Mouse (Mus musculus): Measurements from ENCODE around the gene Frmpd1. TPM values are rescaled to one million over a fixed set of nuclear protein-coding genes. Genes with fewer than 3 reads are reported as not detected.
A peak's percentile ranks its signal among the peaks of the same experiment; 100 is the strongest.

Frmpd1 gene
- polyA plus RNA-seq, 1 experiment: 8.9 TPM

DNA sequence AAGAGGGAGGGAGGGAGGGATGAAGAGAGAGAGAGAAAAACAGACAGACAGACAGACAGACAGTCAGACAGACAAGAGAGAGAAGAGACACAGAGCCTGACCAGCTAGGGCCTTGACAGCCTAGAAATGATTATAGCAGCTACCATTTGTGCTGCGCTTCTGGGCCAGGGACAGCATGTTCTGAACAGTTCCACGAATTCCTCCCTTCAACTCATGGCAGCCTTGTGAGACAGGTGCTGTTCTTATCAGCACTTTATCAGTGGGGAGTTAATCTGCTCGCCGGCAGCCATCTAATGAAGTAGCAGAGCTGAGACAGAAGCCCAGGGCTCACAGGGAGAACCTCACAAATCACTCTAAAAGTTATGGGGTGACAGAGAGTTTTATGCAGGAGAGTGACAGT, 22.8 kb downstream of the Frmpd1 start:
- no peak for DNase-seq
- no peak overlapping the region for H3K4me3 ChIP-seq (replicated peaks; ENCODE audit: insufficient read depth, low read depth, low read length)
- 74% methylated on average over 4 of the region's 4 CpGs for WGBS
- H3K4me1 ChIP-seq (ENCODE audit: control insufficient read depth, insufficient read depth, low read length): no peaks in the 10 kb centered on the region; the same call in 1 of the 2 replicates
- no peaks in the 10 kb centered on the region; the same call in 1 of the 2 replicates for H3K27me3 ChIP-seq (ENCODE audit: control insufficient read depth, insufficient read depth, low read length)
- H3K27ac ChIP-seq (ENCODE audit: insufficient read depth, low read length): no peak overlapping the region
- no peak for TF ChIP-seq CTCF (IDR thresholded peaks at IDR 0.05; ENCODE audit: borderline replicate concordance, insufficient read depth, low read depth, low read length)
- TF ChIP-seq POLR2A (IDR thresholded peaks at IDR 0.05; ENCODE audit: borderline replicate concordance, insufficient read depth, low read length): no peak

DNA sequence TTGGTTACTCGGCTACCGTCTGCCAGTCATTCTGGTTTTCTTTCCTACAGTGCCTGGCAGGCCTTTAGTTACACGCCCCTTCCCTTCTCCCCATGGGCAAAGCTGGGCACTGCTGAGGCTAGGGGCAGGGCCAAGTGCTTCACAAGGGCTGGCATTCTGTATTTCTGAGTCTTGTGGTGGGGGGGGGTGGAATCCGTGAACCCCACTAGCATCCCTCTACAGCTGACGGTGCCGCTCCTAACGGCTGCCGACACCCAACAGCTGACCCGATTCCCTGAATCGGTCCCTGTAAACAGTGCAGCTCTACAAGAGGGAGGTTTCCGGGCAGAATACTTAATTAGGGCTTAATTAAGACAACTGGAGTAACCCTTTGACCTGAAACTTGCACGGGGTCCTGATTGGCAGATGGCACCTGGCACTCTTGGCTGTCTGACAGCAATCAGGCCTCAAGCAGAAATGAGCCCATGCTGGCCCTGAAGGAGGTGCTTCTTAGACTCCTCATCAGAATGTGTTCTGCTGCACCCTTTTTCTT, 24.2 kb downstream of the Frmpd1 start:
- no peaks in the 10 kb centered on the region; the same call in 1 of the 2 replicates for H3K4me1 ChIP-seq (ENCODE audit: control insufficient read depth, insufficient read depth, low read length)
- H3K4me3 ChIP-seq (replicated peaks; ENCODE audit: insufficient read depth, low read depth, low read length): no peak overlapping the region
- H3K27me3 ChIP-seq (ENCODE audit: control insufficient read depth, insufficient read depth, low read length): no peaks in the 10 kb centered on the region; the same call in 1 of the 2 replicates
- peak; percentile 12 to 25 for DNase-seq
- WGBS: 13% methylated on average over 12 of the region's 12 CpGs
- no peak overlapping the region for H3K27ac ChIP-seq (ENCODE audit: insufficient read depth, low read length)
- no peak for TF ChIP-seq POLR2A (IDR thresholded peaks at IDR 0.05; ENCODE audit: borderline replicate concordance, insufficient read depth, low read length)
- TF ChIP-seq CTCF (IDR thresholded peaks at IDR 0.05; ENCODE audit: borderline replicate concordance, insufficient read depth, low read depth, low read length): no peak

DNA sequence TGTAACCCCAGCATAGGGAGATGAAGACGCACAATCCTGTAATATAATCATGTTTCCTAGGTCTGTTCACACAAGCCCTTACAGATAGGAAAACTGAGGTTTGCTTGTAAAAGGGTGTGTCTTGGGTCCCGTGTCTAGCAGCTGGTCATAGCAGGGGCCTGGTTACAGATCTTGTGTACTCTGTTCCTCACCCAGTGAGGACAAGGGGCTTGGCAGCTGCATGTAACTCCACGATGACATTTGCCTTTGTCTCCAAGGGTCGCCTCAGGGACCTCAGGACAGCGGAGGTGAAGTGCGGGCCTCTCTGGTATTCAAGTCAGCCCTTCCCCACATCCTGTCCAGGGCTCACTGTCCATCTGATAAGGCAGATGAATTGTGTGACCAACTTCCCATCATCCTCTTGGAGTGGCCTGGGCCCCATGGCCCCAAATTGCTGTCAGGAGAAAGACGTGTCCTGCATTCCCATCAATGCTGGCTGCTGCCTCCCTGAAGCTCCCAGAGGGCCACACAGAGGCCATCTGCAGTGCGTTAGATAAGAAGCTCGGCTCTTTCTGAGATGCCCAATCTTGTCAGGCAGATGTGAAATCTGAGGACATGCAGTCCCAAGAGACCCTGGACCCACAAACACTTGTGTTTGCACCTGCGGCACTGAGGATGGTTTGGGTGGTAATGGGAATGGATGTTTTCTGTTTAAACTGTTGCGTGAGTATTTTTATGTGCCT, 27.8 kb downstream of the Frmpd1 start:
- H3K4me1 ChIP-seq (ENCODE audit: control insufficient read depth, insufficient read depth, low read length): no peaks in the 10 kb centered on the region; the same call in 1 of the 2 replicates
- no peak overlapping the region for H3K27ac ChIP-seq (ENCODE audit: insufficient read depth, low read length)
- H3K4me3 ChIP-seq (replicated peaks; ENCODE audit: insufficient read depth, low read depth, low read length): no peak overlapping the region
- DNase-seq: no peak
- no peaks in the 10 kb centered on the region; the same call in 1 of the 2 replicates for H3K27me3 ChIP-seq (ENCODE audit: control insufficient read depth, insufficient read depth, low read length)
- whole genome bisulfite sequencing: 71% methylated on average over 11 of the region's 11 CpGs
- no peak for TF ChIP-seq CTCF (IDR thresholded peaks at IDR 0.05; ENCODE audit: borderline replicate concordance, insufficient read depth, low read depth, low read length)
- no peak for TF ChIP-seq POLR2A (IDR thresholded peaks at IDR 0.05; ENCODE audit: borderline replicate concordance, insufficient read depth, low read length)

DNA sequence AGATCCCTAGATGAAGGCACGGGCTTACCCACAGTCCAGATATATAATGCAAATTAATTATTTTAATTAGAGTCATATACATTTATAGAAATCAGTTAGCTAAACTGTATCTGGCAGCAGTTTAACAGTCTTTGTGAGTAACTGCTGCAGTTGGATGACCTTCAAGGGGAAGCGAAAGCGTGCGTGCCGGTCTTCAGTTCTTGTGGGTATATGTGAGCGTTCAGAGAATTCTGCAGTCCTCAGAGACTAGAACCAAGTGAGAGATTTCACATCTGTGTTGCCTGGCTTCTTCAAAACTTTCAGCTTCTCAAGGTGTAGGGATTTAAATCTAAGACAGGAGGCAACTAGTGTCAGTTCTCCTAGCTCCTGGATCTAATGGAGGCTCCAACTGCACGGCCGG, 35.3 kb downstream of the Frmpd1 start:
- Histone ChIP-seq H3K27me3 (ENCODE audit: control insufficient read depth, insufficient read depth, low read length) (no peaks in the 10 kb centered on the region), H3K4me1 (ENCODE audit: control insufficient read depth, insufficient read depth, low read length) (no peaks in the 10 kb centered on the region), H3K4me3 (replicated peaks; ENCODE audit: insufficient read depth, low read depth, low read length) (no peak overlapping the region), H3K27ac (ENCODE audit: insufficient read depth, low read length) (no peak overlapping the region)
- 88% methylated on average over 8 of the region's 8 CpGs for WGBS
- TF ChIP-seq POLR2A (IDR thresholded peaks at IDR 0.05; ENCODE audit: borderline replicate concordance, insufficient read depth, low read length) (no peak), CTCF (IDR thresholded peaks at IDR 0.05; ENCODE audit: borderline replicate concordance, insufficient read depth, low read depth, low read length) (no peak)
- DNase-seq: no peak

DNA sequence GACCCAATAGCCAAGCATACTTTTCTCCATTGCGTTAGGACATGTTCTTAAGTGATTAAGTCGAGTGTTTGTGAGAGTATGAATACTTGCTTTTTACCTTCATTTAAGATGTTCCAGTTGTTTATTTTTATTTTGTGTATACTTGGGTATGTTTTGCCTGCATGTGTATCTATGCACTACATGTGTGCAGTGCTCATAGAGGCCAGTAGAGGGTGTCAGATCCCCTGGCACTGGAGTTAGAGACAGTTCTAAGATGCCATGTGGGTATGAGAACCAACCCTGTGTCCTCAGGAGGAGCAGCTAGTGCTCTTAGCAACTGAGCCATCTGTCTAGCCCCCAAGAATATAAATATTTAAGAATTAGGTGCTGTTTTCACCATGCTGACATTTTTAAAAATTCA, 37.7 kb downstream of the Frmpd1 start:
- no peak for TF ChIP-seq CTCF (IDR thresholded peaks at IDR 0.05; ENCODE audit: borderline replicate concordance, insufficient read depth, low read depth, low read length)
- no peak for TF ChIP-seq POLR2A (IDR thresholded peaks at IDR 0.05; ENCODE audit: borderline replicate concordance, insufficient read depth, low read length)
- Histone ChIP-seq H3K27me3 (ENCODE audit: control insufficient read depth, insufficient read depth, low read length) (no peaks in the 10 kb centered on the region), H3K4me1 (ENCODE audit: control insufficient read depth, insufficient read depth, low read length) (no peaks in the 10 kb centered on the region), H3K4me3 (replicated peaks; ENCODE audit: insufficient read depth, low read depth, low read length) (no peak overlapping the region), H3K27ac (ENCODE audit: insufficient read depth, low read length) (no peak overlapping the region)
- DNase-seq: no peak
- WGBS: 95% methylated on average over 2 of the region's 2 CpGs

DNA sequence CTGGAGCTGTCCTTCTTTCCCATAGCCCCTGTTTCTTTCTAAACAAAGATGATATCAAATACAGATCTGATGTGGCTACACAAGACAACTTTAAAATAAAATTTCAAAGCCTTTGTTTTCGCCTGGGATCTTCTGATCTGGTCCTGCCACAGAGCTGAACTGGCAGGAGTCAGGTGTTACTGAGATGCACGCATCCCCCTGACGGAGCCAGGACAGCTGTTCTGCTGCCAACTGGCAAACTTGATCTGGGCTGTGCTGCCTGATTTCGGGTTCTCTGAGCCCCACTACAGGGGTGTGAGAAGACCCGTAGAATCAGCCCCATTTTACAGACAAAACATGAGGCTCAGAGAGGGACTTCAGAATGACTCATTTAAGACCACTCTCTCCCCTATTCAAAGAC, 45.6 kb downstream of the Frmpd1 start:
- 41% methylated on average over 5 of the region's 5 CpGs for WGBS
- DNase-seq: no peak
- Histone ChIP-seq H3K27ac (ENCODE audit: insufficient read depth, low read length) (no peak overlapping the region), H3K4me3 (replicated peaks; ENCODE audit: insufficient read depth, low read depth, low read length) (no peak overlapping the region), H3K27me3 (ENCODE audit: control insufficient read depth, insufficient read depth, low read length) (no peaks in the 10 kb centered on the region), H3K4me1 (ENCODE audit: control insufficient read depth, insufficient read depth, low read length) (no peaks in the 10 kb centered on the region)
- TF ChIP-seq POLR2A (IDR thresholded peaks at IDR 0.05; ENCODE audit: borderline replicate concordance, insufficient read depth, low read length): no peak
- TF ChIP-seq CTCF (IDR thresholded peaks at IDR 0.05; ENCODE audit: borderline replicate concordance, insufficient read depth, low read depth, low read length): no peak

DNA sequence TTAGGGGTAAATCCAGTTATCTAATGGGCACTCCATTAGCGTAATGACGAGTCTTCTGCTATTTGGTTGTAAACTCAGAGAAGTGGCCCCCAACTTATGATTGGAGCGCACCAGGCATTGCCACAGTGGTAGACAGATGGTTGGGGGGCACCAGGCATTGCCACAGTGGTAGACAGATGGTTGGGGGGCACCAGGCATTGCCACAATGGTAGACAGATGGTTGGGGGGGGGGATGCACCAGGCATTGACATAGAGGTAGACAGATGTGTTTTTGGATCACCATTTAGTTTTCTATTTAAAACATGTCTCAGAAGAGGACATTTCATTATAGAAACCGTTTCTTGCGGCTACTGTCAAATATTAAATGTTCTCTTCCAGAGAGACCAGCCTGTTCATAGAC, 53.6 kb downstream of the Frmpd1 start:
- no peaks in the 10 kb centered on the region for H3K4me1 ChIP-seq (ENCODE audit: control insufficient read depth, insufficient read depth, low read length)
- no peak overlapping the region for H3K27ac ChIP-seq (ENCODE audit: insufficient read depth, low read length)
- no peaks in the 10 kb centered on the region for H3K27me3 ChIP-seq (ENCODE audit: control insufficient read depth, insufficient read depth, low read length)
- H3K4me3 ChIP-seq (replicated peaks; ENCODE audit: insufficient read depth, low read depth, low read length): no peak overlapping the region
- TF ChIP-seq POLR2A (IDR thresholded peaks at IDR 0.05; ENCODE audit: borderline replicate concordance, insufficient read depth, low read length) (no peak), CTCF (IDR thresholded peaks at IDR 0.05; ENCODE audit: borderline replicate concordance, insufficient read depth, low read depth, low read length) (no peak)
- DNase-seq: no peak
- 56% methylated on average over 5 of the region's 5 CpGs for WGBS

DNA sequence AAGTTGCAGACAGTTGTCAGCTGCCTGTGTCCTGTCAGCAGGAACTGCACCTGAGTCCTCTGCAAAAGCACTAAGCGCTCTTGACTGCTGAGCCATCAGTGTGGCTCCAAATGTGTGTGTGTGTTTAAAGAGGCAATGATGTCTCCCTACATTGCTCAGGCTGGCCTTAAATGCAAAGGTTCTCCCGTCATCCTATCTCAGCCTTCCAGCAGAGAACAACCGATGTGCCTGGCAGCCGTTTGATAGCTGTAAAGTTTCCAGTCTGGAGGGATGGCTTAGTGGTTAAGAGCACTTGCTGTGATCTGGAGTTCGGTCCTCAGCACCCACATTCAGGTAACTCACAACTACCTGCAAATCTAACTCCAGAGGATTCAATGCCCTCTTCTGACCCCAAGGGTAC, 56.7 kb downstream of the Frmpd1 start:
- no peak for TF ChIP-seq POLR2A (IDR thresholded peaks at IDR 0.05; ENCODE audit: borderline replicate concordance, insufficient read depth, low read length)
- TF ChIP-seq CTCF (IDR thresholded peaks at IDR 0.05; ENCODE audit: borderline replicate concordance, insufficient read depth, low read depth, low read length): no peak
- WGBS: 84% methylated on average over 5 of the region's 5 CpGs

More for the DNA sequence above, 56.7 kb downstream of the Frmpd1 start:
- DNase-seq: no peak
- Histone ChIP-seq H3K4me3 (replicated peaks; ENCODE audit: insufficient read depth, low read depth, low read length) (no peak overlapping the region), H3K4me1 (ENCODE audit: control insufficient read depth, insufficient read depth, low read length) (no peaks in the 10 kb centered on the region), H3K27me3 (ENCODE audit: control insufficient read depth, insufficient read depth, low read length) (no peaks in the 10 kb centered on the region), H3K27ac (ENCODE audit: insufficient read depth, low read length) (no peak overlapping the region)

Measured in cerebellum, adult 2 months (tissue).